Mouse (Mus musculus) lung, postnatal 0 days (tissue): Measurements from ENCODE around the gene Farsa. TPM values are rescaled to one million over a fixed set of nuclear protein-coding genes. Genes with fewer than 3 reads are reported as not detected.

Experiments
- ATAC-seq: fragments of 200-750 bp; cut with Nextera tagmentation; 2 replicates; pipeline ENCODE4 v1.8.0; 2017; ENCODE audit warnings: moderate library complexity
- DNase-seq: peaks from one replicate; pipeline ENCODE4 v3.0.0-alpha.2; 2016; ENCODE audit warnings: low spot score
- H3K27ac ChIP-seq: fragments of 300-500 bp; sonication (generic); 2 replicates; pipeline ENCODE4 v1.5.1; 2014; ENCODE audit warnings: antibody characterized with exemption, mild to moderate bottlenecking, low read length, mixed read lengths
- H3K27me3 ChIP-seq: fragments of 300-500 bp; sonication (generic); replicated peaks from 2 replicates; pipeline ENCODE4 v1.6.1; 2014; ENCODE audit warnings: low read length, mixed read lengths; ENCODE audit not compliant: insufficient read depth
- H3K36me3 ChIP-seq: fragments of 300-500 bp; sonication (generic); 2 replicates; pipeline ENCODE4 v1.6.1; 2014; ENCODE audit warnings: low read length, mixed read lengths; ENCODE audit not compliant: insufficient read depth
- H3K4me1 ChIP-seq: fragments of 300-500 bp; sonication (generic); 2 replicates; pipeline ENCODE4 v1.6.1; 2014; ENCODE audit warnings: antibody characterized with exemption, low read depth, low read length, mixed read lengths; ENCODE audit not compliant: insufficient read depth
- H3K4me2 ChIP-seq: fragments of 300-500 bp; sonication (generic); replicated peaks from 2 replicates; pipeline ENCODE4 v1.6.1; 2014; ENCODE audit warnings: low read depth, mild to moderate bottlenecking, low read length, moderate library complexity, mixed read lengths
- H3K4me3 ChIP-seq: fragments of 300-500 bp; sonication (generic); 2 replicates; pipeline ENCODE4 v1.5.1; 2014; ENCODE audit warnings: low read depth, low read length
- H3K9ac ChIP-seq: fragments of 300-500 bp; sonication (generic); replicated peaks from 2 replicates; pipeline ENCODE4 v1.6.1; 2014; ENCODE audit warnings: low read depth, mild to moderate bottlenecking
- H3K9me3 ChIP-seq: fragments of 300-500 bp; sonication (generic); 2 replicates; pipeline ENCODE4 v1.6.1; 2016; ENCODE audit warnings: low read length, mixed read lengths
- CTCF ChIP-seq: IDR thresholded peaks from 2 replicates; pipeline ENCODE4 v1.5.1; 2016; ENCODE audit warnings: antibody characterized with exemption, mild to moderate bottlenecking
- EP300 ChIP-seq: IDR thresholded peaks from 2 replicates; pipeline ENCODE4 v1.6.1; 2016; ENCODE audit warnings: antibody characterized with exemption, mild to moderate bottlenecking, control low read depth
- WGBS: fragments of 180-500 bp; shearing (Covaris S2); extraction: QIAGEN DNeasy Blood & Tissue Kit; methylation state at CpG from one replicate; pipeline ENCODE4 v1.1.7; 2014; 5-methylcytosine and 5-hydroxymethylcytosine counted together
- polyA plus RNA-seq: library from polyadenylated mRNA; unstranded; fragments of >200 nt; fragmentation: Nextera tagmentation; extraction: Ambion mirVana; gene quantifications from 2 replicates; pipeline ENCODE4 v1.2.1, GENCODE M21; 2015

The Farsa gene
- polyA plus RNA-seq, 1 experiment from 2014 or later = 44.0 TPM

GRCm38 (mm10) chr8:84813830-84814229 lies 43.0 kb upstream of the Farsa start:
- Histone ChIP-seq H3K4me1 (peaks cover 3% of the 10 kb centered on the region; the same call in 1 of the 2 replicates), H3K4me2 (no peak overlapping the region), H3K27ac (no peak overlapping the region), H3K36me3 (no peaks in the 10 kb centered on the region), H3K9me3 (no peaks in the 10 kb centered on the region), H3K4me3 (no peak overlapping the region), H3K27me3 (no peaks in the 10 kb centered on the region), H3K9ac (no peak overlapping the region)
- TF ChIP-seq CTCF (no peak), EP300 (no peak)
- 83% methylated on average over 3 of the region's 3 CpGs for WGBS
- ATAC-seq = no peak
- DNase-seq = no peak

GRCm38 (mm10) chr8:84814240-84814554 lies 42.6 kb upstream of the Farsa start:
- ATAC-seq (no peak), DNase-seq (no peak)
- no peaks in the 10 kb centered on the region for H3K9me3 ChIP-seq
- 81% methylated on average over 11 of the region's 11 CpGs for WGBS
- H3K4me2 ChIP-seq = no peak overlapping the region
- no peaks in the 10 kb centered on the region for H3K27me3 ChIP-seq
- no peak overlapping the region for H3K9ac ChIP-seq
- no peak for TF ChIP-seq CTCF
- TF ChIP-seq EP300 = no peak
- peaks cover 3% of the 10 kb centered on the region; the same call in 1 of the 2 replicates for H3K4me1 ChIP-seq
- H3K4me3 ChIP-seq = no peak overlapping the region
- no peaks in the 10 kb centered on the region for H3K36me3 ChIP-seq
- H3K27ac ChIP-seq = no peak overlapping the region

DNA sequence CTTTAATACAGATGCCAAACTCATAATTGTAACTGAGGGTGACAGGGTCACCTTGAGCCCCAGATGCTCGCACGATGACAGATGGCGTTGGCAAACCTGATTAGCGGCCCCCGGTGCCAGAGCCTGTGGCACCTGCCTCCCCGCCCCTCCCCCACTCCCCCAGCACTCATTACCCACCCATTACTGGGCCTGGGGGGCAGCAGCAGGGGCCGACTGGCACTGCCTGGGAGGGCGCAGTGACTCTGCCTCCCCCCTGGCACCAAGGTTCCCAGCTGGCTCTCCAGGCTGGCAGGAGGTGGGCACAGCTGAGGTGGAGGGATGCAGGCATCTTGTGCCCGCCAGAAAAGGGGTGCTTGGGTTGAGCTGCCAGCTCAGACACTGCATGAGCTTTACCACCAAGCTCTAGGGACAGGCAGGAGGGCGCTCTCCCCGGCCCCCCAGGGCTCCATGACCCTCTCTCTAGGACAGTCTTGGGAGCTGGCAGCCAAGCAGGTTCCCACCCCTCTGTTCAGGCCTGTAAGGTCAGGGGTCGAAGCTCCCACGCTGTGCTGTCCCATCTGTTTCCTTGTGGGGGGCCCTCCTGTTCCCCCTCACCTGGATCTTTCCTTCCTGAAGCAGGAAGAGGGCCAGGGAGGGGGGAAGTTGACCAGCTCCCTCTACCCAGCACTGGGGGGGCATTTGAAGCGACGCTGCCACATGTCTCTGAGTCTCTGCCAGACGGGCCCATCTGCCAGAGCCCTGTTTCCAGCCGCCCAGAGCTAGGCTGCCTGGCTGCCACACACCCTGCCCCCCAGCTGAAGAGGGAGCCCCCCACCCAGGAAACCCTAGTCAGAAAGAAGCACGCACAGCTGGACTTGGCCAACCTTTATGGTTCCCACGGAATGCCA lies 42.0 kb upstream of the Farsa start:
- WGBS = 37% methylated on average over 19 of the region's 19 CpGs
- no peak overlapping the region for H3K9ac ChIP-seq
- H3K4me2 ChIP-seq = no peak overlapping the region

GRCm38 (mm10) chr8:84815547-84815946 lies 41.2 kb upstream of the Farsa start:
- peak; percentile 94 for DNase-seq
- no peak for TF ChIP-seq EP300
- TF ChIP-seq CTCF = peak; percentile 99
- no peaks in the 10 kb centered on the region for H3K9me3 ChIP-seq
- ATAC-seq = peak; percentile 79
- no peak overlapping the region for H3K4me3 ChIP-seq
- H3K36me3 ChIP-seq = no peaks in the 10 kb centered on the region
- no peak overlapping the region for H3K27ac ChIP-seq
- H3K27me3 ChIP-seq = no peaks in the 10 kb centered on the region
- H3K4me1 ChIP-seq = peaks cover 3% of the 10 kb centered on the region; the same call in 1 of the 2 replicates
- 7% methylated on average over 9 of the region's 9 CpGs for WGBS
- H3K9ac ChIP-seq = no peak overlapping the region
- no peak overlapping the region for H3K4me2 ChIP-seq

More for the DNA sequence above, 42.0 kb upstream of the Farsa start:
- 0 out of 2 replicates have a peak, but pooled peaks have one; percentile 0 for ATAC-seq
- TF ChIP-seq CTCF (no peak), EP300 (no peak)
- Histone ChIP-seq H3K4me3 (no peak overlapping the region), H3K36me3 (no peaks in the 10 kb centered on the region), H3K9me3 (no peaks in the 10 kb centered on the region), H3K27ac (no peak overlapping the region), H3K4me1 (peaks cover 3% of the 10 kb centered on the region; the same call in 1 of the 2 replicates), H3K27me3 (no peaks in the 10 kb centered on the region)
- no peak for DNase-seq

DNA sequence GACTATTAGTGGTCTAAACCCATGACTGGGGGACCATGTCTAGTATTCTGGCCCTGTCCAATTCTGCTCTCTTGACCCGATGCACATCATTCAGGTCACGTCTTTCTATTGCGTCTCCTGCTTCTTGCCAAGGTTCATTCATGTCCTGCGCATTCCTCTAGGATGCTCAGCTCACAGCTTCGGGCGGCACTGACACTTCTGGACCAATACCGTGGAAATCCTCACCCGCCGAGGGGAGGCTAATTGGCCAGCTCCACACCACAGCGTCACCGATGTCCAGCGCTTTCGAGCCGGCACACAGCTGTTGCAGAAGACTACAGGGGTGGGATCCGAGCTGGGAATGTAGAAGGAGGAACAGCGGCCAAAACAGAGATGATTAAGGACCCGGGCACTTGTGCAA lies 40.7 kb upstream of the Farsa start:
- Histone ChIP-seq H3K27ac (no peak overlapping the region), H3K36me3 (no peaks in the 10 kb centered on the region), H3K9me3 (no peaks in the 10 kb centered on the region), H3K4me1 (peaks cover 3% of the 10 kb centered on the region; the same call in 1 of the 2 replicates), H3K4me3 (no peak overlapping the region), H3K9ac (no peak overlapping the region), H3K27me3 (no peaks in the 10 kb centered on the region), H3K4me2 (no peak overlapping the region)
- DNase-seq (no peak), ATAC-seq (no peak)
- TF ChIP-seq EP300 = no peak
- no peak for TF ChIP-seq CTCF
- 71% methylated on average over 17 of the region's 17 CpGs for WGBS

DNA sequence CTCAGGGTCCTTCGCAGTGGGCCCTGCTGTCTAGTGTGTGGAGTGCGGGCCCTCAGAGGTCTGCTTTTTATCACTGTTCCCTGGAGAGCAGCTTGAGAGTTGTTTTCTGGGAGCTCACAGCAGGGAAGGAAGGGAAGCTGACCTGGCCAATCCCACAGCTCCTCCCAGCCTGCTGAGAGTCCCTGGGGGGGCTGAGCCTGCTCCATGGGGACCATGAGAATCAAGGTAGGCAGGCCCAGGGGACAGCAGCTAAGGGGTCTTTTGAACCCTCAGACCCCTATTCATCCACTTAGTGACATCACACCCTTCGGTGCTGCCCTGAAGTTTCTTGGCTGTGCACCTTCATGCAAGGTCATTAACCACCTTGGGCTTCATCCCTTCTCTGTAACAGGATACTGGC lies 34.1 kb upstream of the Farsa start, which contains the start of gene Dand5:
Gene Dand5 (minus strand): TSS at position 101 of the 400 bp plus-strand sequence.
- Histone ChIP-seq H3K36me3 (no peaks in the 10 kb centered on the region), H3K27me3 (no peaks in the 10 kb centered on the region), H3K4me3 (no peak within 1 kb of the TSS), H3K9ac (no peak within 1 kb of the TSS), H3K9me3 (no peaks in the 10 kb centered on the region), H3K27ac (no peak within 1 kb of the TSS), H3K4me2 (no peak within 1 kb of the TSS), H3K4me1 (no peaks in the 10 kb centered on the region)
- ATAC-seq (no peak), DNase-seq (no peak)
- 48% methylated on average over 3 of the region's 3 CpGs for WGBS
- no peak for TF ChIP-seq EP300
- no peak for TF ChIP-seq CTCF
